Mouse (Mus musculus) small intestine, adult 2 months (tissue): ENCODE results near the gene Cnr2. TPM values are rescaled to one million over a fixed set of nuclear protein-coding genes. Genes with fewer than 3 reads are reported as not detected.

ENCODE experiments used
- H3K27ac ChIP-seq: fragments of 200-500 bp; 2 replicates; pipeline ENCODE4 v1.5.1; 2012; ENCODE audit warnings: low read depth, low read length, control low read depth, inconsistent platforms; ENCODE audit not compliant: insufficient read depth
- H3K27me3 ChIP-seq: fragments of 200-500 bp; 2 replicates; pipeline ENCODE4 v1.6.1; 2012; ENCODE audit warnings: mild to moderate bottlenecking, moderate library complexity, low read length, inconsistent platforms; ENCODE audit not compliant: control insufficient read depth, insufficient read depth
- H3K36me3 ChIP-seq: fragments of 200-500 bp; 2 replicates; pipeline ENCODE4 v1.6.1; 2012; ENCODE audit warnings: mild to moderate bottlenecking, low read length, control low read depth, inconsistent platforms; ENCODE audit not compliant: control insufficient read depth, insufficient read depth
- H3K4me1 ChIP-seq: fragments of 200-500 bp; 2 replicates; pipeline ENCODE4 v1.6.1; 2012; ENCODE audit warnings: low read length, inconsistent platforms, mixed read lengths; ENCODE audit not compliant: control insufficient read depth, insufficient read depth, insufficient read length
- H3K4me3 ChIP-seq: fragments of 200-500 bp; 2 replicates; pipeline ENCODE4 v1.5.1; 2012; ENCODE audit warnings: low read depth, mild to moderate bottlenecking, control low read depth, inconsistent platforms, low read length, moderate library complexity
- CTCF ChIP-seq: fragments of 200-500 bp; IDR thresholded peaks from 2 replicates; pipeline ENCODE4 v1.5.1; 2012; ENCODE audit warnings: low read depth, mild to moderate bottlenecking, control low read depth, inconsistent platforms, low read length, moderate library complexity, mixed read lengths; ENCODE audit not compliant: insufficient replicate concordance, insufficient read length; ENCODE audit errors: extremely low read depth
- POLR2A ChIP-seq: fragments of 200-500 bp; IDR thresholded peaks from 2 replicates; pipeline ENCODE4 v1.6.1; 2012; ENCODE audit warnings: low read depth, mild to moderate bottlenecking, control low read depth, inconsistent platforms, low read length, moderate library complexity
- WGBS: fragments of 180-500 bp; shearing (Covaris S2); methylation state at CpG from one replicate; pipeline ENCODE4 v1.1.7; 2018; 5-methylcytosine and 5-hydroxymethylcytosine counted together
- polyA plus RNA-seq: library from polyadenylated mRNA; depleted of rRNA; stranded (reverse); fragments of >200 nt; gene quantifications from 2 replicates; pipeline ENCODE4 v1.2.3, GENCODE M21; 2012

The Cnr2 gene
- polyA plus RNA-seq, 1 experiment: 1.1 TPM

DNA sequence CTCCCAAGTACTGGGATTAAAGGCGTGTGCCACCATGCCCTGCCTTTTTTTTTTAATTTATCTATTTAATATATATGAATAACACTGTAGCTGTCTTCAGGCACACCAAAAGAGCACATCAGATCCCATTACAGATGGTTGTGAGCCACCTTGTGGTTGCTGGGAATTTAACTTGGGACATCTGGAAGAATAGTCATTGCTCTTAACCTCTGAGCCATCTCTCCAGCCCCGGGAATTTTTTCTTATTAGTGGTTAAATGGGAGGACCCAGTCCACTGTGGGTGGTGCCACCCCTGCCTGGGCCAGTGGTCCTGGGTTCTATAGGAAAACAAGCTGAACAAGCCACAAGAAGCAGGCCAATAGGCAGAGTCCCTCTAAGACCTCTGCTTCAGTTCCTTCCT, 17.5 kb upstream of the Cnr2 start:
- H3K27me3 ChIP-seq: no peaks in the 10 kb centered on the region
- TF ChIP-seq POLR2A (no peak), CTCF (no peak)
- H3K4me3 ChIP-seq: no peak overlapping the region
- peaks cover 16% of the 10 kb centered on the region for H3K4me1 ChIP-seq
- H3K36me3 ChIP-seq: 0 out of 2 replicates have a peak, but pooled peaks cover 1% of the 10 kb centered on the region
- no peak overlapping the region for H3K27ac ChIP-seq
- WGBS: 30% methylated on average over 2 of the region's 2 CpGs

GRCm38 (mm10) chr4:135879021-135879420, 16.2 kb upstream of the Cnr2 start:
- no peak for TF ChIP-seq CTCF
- TF ChIP-seq POLR2A: no peak
- Histone ChIP-seq H3K27ac (no peak overlapping the region), H3K4me3 (no peak overlapping the region), H3K36me3 (no peaks in the 10 kb centered on the region), H3K4me1 (peaks cover 16% of the 10 kb centered on the region), H3K27me3 (no peaks in the 10 kb centered on the region)
- WGBS: 81% methylated on average over 6 of the region's 6 CpGs

DNA sequence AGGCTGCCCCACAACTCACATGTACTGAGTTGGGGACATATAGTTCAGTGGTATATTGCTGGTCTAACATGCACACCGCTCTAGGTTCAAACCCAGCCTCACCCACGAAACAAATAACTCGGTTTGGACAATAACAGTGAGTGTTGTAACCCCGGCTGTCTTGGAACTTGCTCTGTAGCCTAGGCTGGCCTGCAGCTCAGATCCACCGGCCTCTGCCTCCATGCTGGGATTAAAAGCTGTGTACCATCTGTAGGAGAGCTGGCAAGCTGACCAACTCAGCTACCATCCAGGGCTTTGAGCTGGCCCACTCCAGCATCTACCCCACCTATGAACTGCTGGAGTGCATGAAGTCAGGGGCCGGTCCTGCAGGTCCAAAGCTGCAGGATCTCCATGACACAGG, 15.2 kb upstream of the Cnr2 start:
- TF ChIP-seq POLR2A (no peak), CTCF (no peak)
- Histone ChIP-seq H3K27ac (no peak overlapping the region), H3K27me3 (no peaks in the 10 kb centered on the region), H3K4me3 (no peak overlapping the region), H3K36me3 (no peaks in the 10 kb centered on the region), H3K4me1 (peaks cover 10% of the 10 kb centered on the region; the same call in 1 of the 2 replicates)
- WGBS: 92% methylated on average over 6 of the region's 6 CpGs

DNA sequence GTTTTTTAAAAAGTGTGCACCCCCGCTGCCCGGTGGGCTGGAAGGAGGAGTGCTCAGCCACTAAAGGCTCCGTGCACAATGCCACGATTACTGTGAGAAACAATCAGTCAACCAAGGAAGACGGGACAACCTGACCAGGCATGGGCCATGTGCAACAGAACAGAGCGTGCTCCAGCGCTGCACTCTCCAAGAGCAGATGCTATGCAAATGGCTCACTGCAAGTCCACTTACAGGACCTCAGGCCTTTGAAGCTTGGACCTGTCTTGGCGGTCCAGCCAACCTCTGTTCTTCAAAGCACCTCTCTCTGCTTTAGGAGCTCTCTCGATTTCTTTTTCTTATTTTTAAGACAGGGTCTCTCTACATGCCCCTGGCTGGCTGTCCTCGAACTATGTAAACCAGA, 14.6 kb upstream of the Cnr2 start:
- H3K4me3 ChIP-seq: no peak overlapping the region
- no peaks in the 10 kb centered on the region for H3K27me3 ChIP-seq
- no peak overlapping the region for H3K27ac ChIP-seq
- TF ChIP-seq CTCF: no peak
- no peak for TF ChIP-seq POLR2A
- 91% methylated on average over 10 of the region's 10 CpGs for WGBS
- no peaks in the 10 kb centered on the region for H3K36me3 ChIP-seq
- H3K4me1 ChIP-seq: peaks cover 10% of the 10 kb centered on the region; the same call in 1 of the 2 replicates

- no peak overlapping the region for H3K27ac ChIP-seq
- no peak for TF ChIP-seq POLR2A
- TF ChIP-seq CTCF: no peak
- H3K27me3 ChIP-seq: no peaks in the 10 kb centered on the region
- no peak overlapping the region for H3K4me3 ChIP-seq
- H3K36me3 ChIP-seq: no peaks in the 10 kb centered on the region
- peaks cover under 1% of the 10 kb centered on the region; the same call in 1 of the 2 replicates for H3K4me1 ChIP-seq
- WGBS: 63% methylated on average over 6 of the region's 6 CpGs
These were observed 13.2 kb upstream of the Cnr2 start for GRCm38 (mm10) chr4:135882023-135882422.

- Histone ChIP-seq H3K36me3 (no peaks in the 10 kb centered on the region), H3K4me3 (no peak overlapping the region), H3K27ac (no peak overlapping the region), H3K4me1 (no peaks in the 10 kb centered on the region), H3K27me3 (no peaks in the 10 kb centered on the region)
- TF ChIP-seq CTCF: no peak
- no peak for TF ChIP-seq POLR2A
- 41% methylated on average over 10 of the region's 10 CpGs for WGBS
These were observed 11.8 kb upstream of the Cnr2 start for GRCm38 (mm10) chr4:135883401-135883851.

GRCm38 (mm10) chr4:135883881-135884516, 11.2 kb upstream of the Cnr2 start:
- Histone ChIP-seq H3K27me3 (no peaks in the 10 kb centered on the region), H3K4me3 (no peak overlapping the region), H3K27ac (no peak overlapping the region), H3K36me3 (no peaks in the 10 kb centered on the region), H3K4me1 (no peaks in the 10 kb centered on the region)
- TF ChIP-seq POLR2A (no peak), CTCF (no peak)
- 78% methylated on average over 7 of the region's 7 CpGs for WGBS
